Mouse (Mus musculus) spleen, adult 2 months (tissue): ENCODE results near the gene Thy1.

ENCODE experiments used
- CTCF ChIP-seq: fragments of 200-500 bp; IDR thresholded peaks from 2 replicates; pipeline ENCODE4 v1.5.1; 2011; ENCODE audit warnings: mild to moderate bottlenecking, inconsistent platforms; ENCODE audit not compliant: insufficient read depth, insufficient read length, insufficient replicate concordance; ENCODE audit errors: extremely low read depth
- POLR2A ChIP-seq: fragments of 200-500 bp; IDR thresholded peaks from 2 replicates; pipeline ENCODE4 v1.6.1; 2011; ENCODE audit warnings: low read depth, low read length, inconsistent platforms

DNA sequence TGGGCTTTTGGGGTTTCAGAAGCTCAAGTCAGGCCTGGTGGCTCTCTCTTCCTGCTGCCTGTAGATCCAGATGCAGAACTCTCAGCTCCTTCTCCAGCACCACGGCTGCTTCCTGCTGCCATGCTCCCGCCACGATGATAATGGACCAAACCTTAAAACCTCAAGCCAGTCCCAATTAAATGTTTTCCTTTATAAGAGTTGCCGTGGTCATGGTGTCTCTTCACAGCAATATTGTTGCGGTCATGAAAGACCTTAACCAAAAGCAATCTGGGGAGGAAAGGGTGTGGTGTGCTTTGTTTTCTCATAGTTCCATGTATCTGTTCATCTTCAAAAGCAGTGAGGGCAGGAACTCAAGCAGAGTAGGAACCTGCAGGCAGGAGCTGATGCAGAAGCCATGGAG, 6.1 kb upstream of the Thy1 start:
- TF ChIP-seq POLR2A: no peak
- no peak for TF ChIP-seq CTCF
